Mouse (Mus musculus) cerebellum, postnatal 14 days (tissue): ENCODE measurements at regions not wholly inside any gene's neighbourhood (a gene's known extent, or its start where the extent isn't known, plus 50 kb on each side); places are given as distances from the start of the nearest gene placed in this dataset.
A peak's percentile ranks its signal among the peaks of the same experiment; 100 is the strongest.

ENCODE experiments used
- DNase-seq, 2 experiments: peaks; one replicate each; pipeline ENCODE4 v3.0.0; 2021; ENCODE audit warnings: mixed read lengths in 2 of 2

DNA sequence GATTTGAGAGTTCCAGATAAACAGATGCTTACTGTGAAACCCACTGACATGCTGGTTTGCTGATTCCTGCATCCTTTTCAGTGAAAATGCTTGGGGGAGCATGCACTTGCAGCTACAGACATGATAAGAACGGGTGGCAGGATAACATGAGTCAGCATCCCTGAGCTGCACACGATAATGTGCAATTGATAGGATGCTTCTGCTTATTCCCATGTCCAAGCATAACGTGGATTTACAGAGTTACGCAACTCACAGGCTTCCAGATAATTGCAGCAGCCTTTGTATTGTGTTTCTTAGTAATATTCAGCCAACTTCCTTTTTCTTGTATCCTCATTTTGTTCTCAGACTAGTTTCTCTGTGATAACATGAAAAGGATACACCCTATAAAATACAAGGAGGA lies 245.7 kb downstream of the Flrt2 start:
- DNase-seq = no peak

DNA sequence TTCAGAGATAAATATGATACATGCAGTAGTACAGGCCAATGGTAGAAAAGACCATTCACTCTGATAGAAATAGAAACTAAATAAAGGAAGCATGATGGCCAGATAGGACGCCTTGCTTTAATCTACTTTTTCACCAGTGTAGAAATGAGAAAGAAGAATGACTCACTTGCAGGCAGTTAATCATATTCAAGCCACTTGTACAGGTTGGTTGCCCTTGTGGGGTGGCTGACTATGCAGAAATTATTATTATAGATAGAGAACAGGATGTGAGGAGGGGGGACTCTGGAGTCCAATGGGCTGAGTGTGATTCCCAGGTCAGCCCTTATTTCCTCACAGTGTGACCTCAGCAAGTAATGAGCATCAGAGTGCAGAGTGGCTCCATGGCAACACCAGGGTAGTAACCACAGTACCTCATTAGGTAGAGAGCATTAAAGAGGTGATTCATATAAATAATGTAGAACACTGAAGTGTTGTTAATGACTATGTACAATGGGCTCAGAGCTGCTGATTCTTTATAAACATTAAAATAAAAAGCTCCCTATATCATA lies 248.5 kb downstream of the Flrt2 start:
- no peak for DNase-seq

DNA sequence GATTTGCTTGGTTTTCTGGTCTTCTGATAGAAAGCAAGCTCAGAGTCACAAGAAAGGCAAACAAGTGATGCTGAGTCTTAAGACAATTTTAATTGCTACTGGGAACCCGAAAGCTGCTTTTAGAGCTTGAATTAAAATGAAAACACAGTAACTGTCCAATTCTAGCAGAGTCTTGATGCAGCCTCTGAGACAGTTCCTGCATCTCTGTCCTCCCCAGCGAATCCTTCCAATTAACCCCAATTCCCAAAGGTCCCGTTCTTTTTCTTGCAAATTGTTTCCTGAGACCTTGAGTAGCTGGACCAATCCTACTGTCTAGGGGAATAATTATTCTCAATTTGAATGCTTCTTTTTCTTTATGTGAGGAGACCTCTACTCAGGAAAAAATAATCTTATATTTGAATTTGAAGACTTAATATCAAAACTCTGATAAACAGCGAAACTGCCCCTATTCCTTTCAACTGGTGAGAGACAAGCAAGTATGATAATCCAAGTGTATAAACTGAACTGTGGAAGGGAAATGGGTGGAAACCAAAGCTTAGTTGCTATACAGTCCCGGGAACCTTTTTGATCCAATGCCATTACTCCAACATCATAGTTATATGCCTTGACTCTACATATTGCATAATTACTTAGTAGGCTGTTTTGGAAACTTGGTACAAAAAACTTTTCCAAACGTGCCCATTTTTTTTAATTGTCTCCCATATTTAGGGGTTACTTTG lies 267.9 kb downstream of the Flrt2 start:
- no peak for DNase-seq

GRCm38 (mm10) chr12:95960505-95960871 lies 268.5 kb downstream of the Flrt2 start:
- DNase-seq = peak in 1 of 2 experiments; percentile 7

- no peak for DNase-seq
Observed at GRCm38 (mm10) chr12:95962817-95963216, 270.8 kb downstream of the Flrt2 start.

GRCm38 (mm10) chr12:95988669-95989288 lies 296.8 kb downstream of the Flrt2 start:
- DNase-seq = no peak

GRCm38 (mm10) chr12:95994963-95995362 lies 302.9 kb downstream of the Flrt2 start:
- no peak for DNase-seq

DNA sequence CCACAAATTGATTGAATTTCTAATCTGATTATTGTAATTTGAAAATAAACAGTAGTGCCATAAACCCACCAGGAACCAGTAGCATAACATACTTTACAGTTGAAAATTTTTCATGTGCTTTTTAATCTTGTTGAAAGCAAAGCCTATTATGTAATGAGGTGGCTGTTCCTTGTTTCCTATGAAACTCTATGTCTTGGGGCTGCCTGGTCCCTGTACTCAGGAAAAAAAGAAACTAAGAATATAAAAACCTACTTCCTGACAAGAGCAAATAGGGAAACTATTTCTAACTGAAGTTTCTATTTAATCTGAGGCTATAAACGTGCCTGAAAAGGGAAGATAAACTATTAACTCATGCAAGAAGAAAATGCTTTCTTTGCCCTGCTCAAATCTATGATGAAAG lies 338.2 kb downstream of the Flrt2 start:
- DNase-seq = no peak

DNA sequence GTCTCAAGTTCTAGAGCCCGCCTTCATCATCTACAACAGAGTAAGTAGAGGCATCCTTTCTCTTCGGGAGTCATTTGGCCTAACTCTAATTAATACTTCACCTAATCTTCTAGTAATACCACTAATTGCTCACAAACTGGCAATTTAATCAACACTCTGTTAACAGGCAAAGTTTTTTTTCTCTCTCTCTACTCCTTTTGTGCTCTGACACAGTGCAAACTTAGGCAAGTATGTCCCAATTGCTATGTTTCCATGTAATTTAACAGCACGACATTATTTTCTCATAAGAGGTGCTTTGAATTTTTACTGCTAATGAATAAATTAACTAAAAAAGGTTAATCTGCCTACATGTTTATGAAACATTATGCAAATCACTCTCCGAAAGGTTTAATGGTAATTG lies 383.3 kb downstream of the Flrt2 start:
- no peak for DNase-seq

GRCm38 (mm10) chr12:96090995-96091394 lies 399.0 kb downstream of the Flrt2 start:
- no peak for DNase-seq

DNA sequence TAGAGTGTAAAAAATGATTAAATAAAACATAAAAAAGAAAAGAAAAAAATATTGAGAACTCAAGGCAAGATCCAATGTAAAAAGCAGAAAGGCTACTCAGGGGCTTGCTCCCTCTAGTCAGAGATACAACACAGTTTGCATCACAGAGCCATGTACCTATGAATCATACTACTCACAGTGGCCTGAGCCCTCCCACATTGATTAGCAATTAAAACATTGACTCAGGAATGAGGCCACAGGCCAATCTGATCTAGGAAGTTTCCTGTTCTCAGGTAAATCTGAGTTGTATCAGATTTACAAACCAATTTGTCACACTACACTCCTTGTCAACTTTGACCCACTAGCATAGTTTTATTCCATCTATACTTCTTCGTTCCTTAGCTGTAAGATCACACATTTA lies 414.2 kb downstream of the Flrt2 start:
- no peak for DNase-seq

DNA sequence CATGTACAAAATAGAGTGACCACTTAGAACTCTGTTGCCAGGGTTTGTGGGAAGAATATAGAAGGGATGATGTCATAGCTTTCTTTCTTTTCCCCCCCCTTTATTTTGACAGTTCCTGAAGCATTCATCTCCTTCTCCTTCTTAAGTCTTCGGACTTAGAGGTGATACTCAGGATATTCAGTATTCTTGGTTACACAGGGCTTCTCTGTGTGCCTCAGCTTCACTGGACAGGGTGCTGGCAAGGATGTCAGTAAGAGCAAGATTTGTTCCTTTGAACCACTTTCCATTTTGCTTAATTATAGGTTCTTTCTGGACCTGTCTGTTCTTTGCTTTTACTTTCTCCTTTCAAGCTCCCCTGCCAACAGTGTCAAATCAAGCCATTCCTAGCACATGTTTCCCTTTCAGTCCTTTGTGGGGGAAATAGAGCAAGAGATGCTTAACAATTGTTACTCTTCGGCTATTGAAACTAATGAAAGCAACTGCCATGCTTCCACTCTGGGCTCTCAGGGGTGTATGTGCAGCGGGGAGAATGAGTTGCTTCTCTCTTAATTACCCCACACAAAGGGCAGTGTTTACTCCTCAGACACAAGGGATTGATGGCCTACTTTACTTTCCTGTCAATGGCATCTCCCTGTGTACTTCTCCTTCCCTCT lies 422.8 kb downstream of the Flrt2 start:
- no peak for DNase-seq

DNA sequence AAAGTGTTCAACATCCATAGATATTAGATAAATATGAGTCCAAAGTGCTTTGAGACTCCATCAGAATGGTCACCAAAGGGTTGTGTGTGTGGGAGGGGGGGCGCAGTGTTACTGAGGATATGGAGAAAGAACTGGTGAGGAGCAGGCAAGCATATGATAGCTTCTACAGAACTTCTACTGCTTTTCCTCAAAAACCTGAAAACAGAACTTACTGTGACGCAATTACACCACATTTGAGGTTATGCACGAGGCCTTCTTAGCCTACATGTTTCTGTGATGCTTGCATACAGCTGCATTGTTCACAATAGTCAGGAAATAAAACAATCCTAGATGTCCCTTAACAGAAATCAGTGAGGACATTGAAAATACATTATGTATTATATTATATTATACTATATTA lies 425.5 kb downstream of the Flrt2 start:
- DNase-seq = no peak

GRCm38 (mm10) chr12:96124156-96124931 lies 432.3 kb downstream of the Flrt2 start:
- no peak for DNase-seq

DNA sequence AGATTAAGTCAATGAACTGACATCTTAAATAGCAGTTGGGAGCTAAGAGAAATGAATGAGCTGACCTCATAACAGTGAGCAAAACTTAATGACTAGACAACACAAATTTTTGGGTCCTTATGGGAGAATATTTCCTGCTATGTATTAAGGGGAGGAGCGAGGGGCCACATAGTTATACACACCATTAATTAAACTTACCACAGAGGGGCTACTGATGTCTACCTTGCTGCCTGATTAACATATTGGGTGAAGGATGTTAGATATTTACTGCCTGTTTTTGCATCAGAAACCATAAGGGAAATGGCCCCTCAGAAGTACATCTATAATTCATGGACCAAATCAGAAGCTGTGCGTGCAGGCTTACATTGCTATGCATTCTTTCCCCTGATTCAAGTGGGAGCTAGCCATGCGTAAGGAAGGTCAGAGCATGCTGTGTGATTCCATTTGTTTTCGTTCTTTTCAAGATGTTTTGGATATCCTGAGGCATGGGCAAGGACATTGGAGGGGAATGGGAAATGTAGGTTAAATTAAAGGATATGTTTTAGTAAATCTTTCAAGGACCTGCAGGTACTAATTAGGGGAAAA lies 437.9 kb downstream of the Flrt2 start:
- DNase-seq = no peak

DNA sequence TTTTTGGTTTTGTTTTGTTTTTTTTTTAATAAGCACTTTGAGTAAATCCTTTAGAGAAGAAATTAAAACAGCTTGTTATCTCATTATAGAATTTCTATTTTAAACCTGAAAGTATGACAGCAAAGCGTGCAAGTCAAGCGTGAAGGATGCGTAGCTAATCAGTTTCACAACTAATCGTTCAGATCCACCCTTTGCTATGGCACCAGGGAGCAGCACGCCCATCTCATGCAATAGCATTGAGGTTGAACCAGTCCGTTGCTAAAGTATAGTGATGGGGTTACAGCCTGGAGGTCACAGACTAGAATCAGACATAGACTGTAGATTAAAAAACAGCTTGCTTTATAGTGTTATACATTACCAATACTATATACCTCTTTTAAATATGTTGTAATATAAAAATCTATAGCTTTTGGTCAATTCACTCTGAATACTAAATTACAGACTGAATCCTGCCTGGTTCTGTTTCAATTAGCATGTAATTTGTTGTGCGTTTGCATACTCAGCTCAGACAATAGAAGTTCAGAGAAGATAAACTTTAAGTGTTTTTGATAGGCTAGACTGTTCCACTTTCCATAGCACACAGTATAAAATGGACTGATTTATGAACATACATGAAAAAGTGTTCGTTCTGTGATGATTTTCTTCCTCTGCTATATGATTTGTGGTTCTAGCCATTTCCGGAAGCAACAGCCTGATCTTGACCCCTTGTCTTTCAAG lies 438.9 kb downstream of the Flrt2 start:
- no peak for DNase-seq

GRCm38 (mm10) chr12:96134136-96134535 lies 442.1 kb downstream of the Flrt2 start:
- no peak for DNase-seq

- peak in 1 of 2 experiments; percentile 2 for DNase-seq
Observed at GRCm38 (mm10) chr12:96141748-96142147, 449.7 kb downstream of the Flrt2 start.

GRCm38 (mm10) chr12:96154095-96154494 lies 462.1 kb downstream of the Flrt2 start:
- DNase-seq = no peak

- DNase-seq = peak in 1 of 2 experiments; percentile 5
Observed at GRCm38 (mm10) chr12:96167551-96167950, 475.5 kb downstream of the Flrt2 start.

DNA sequence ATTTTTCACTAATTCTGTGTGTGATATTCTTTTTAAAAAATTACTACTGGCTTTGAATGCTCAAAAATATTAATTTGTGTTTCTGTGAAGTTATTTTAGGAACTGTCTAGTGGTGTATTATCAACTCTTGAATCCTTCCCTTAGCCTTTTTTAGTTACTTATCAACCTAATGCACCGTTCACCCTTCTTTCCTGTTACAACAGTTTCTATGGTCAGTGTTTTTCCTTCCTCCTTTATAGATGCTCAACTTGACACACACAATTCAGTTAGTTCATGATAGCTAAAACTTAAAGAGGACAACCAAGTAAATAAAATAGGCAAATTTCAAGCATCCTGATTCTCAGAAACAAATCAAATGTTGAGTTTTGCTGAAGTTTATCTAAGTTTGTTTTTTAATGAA lies 506.9 kb downstream of the Flrt2 start:
- no peak for DNase-seq

DNA sequence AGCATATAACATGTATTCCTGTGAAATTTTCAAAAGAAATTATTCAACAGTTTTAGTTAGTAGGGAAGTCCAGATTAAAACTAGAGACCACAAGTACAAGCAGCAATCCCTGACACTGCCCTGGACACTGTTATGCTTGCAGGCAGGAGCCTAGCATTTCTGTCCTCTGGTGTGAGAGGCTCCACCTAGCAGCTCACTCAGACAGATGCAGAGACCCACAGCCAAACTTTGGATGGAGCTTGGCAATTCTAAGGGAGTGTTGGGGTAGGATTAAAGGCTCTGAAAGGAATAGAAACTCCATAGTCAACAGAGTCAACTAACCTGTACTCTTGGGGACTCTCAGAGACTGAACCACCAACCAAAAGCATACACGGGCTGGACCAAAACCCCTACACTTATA lies 509.8 kb downstream of the Flrt2 start:
- DNase-seq = no peak
